8 mouse cellular contexts compared by ENCODE assay signal in the genomic region with DNA sequence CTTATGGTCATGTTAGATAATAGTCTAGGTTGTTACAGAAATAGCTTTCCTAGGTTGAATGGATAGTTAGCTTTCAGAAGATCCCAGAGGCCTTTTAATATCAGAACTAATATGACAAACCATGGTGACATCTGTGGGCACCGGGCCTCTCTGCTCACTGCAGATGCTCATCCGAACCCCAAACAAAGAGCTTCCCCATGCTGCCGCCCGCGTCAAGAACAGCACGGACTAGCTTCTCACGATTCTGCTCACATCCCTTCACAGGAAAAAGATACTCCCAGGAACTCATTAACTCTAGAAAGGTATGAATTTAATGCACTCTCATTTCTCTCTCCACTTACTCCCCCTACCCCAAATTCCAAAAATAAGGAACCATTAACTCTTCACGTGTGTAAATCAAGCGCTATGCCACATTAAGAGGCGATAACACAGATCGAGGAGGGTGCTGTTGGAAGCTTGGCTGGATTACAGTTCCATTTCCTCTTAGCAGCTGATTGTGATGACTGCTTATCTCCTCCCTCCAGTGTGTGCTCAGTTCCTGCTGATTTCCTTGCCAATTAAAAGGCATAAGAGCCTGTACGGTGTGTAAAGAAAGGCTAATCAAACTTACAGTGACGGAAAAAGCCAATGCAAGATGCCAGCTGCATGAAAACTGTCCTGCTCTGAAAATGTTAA.
A peak's percentile ranks its signal among the peaks of the same experiment; 100 is the strongest.
DNase-seq lines count a peak whose midpoint lies in the region; ATAC-seq and TF ChIP-seq lines count a peak whose summit lies in the region.
"Had no signal": no experiment of that assay in that cellular context is flagged by ENCODE, and none has a peak within 500 bp of the region (broad histone marks: within the 10 kb centered on the region; RNA-seq: fewer than 3 reads in every experiment).

No protein-coding gene starts in this region.

- no peak for TF ChIP-seq CTCF in lung, adult 2 months (IDR thresholded peaks at IDR 0.05; ENCODE audit: insufficient read depth, low read length)

- peak overlapping the region; percentile 18 for H3K4me2 ChIP-seq in liver, embryonic 12.5 days
- H3K4me2 ChIP-seq: embryonic facial prominence, embryonic 15.5 days had no signal

- peaks cover 19% of the 10 kb centered on the region for H3K4me1 ChIP-seq in lung, adult 2 months (ENCODE audit: control insufficient read depth, insufficient read depth, low read length)
- peaks cover 9% of the 10 kb centered on the region; the same call in 1 of the 2 replicates for H3K4me1 ChIP-seq in liver, embryonic 12.5 days
- H3K4me1 ChIP-seq: embryonic facial prominence, embryonic 15.5 days had no signal

- no peaks in the 10 kb centered on the region for H3K27me3 ChIP-seq in liver, embryonic 12.5 days (replicated peaks)
- H3K27me3 ChIP-seq: embryonic facial prominence, embryonic 15.5 days had no signal

- 39% methylated on average over 13 of the region's 13 CpGs for WGBS in lung, adult 2 months
- 13% methylated on average over 13 of the region's 13 CpGs for WGBS in liver, embryonic 12.5 days (ENCODE audit: insufficient replicate concordance)

- H3K27ac ChIP-seq in liver, embryonic 12.5 days: no peak overlapping the region
- H3K27ac ChIP-seq: embryonic facial prominence, embryonic 15.5 days had no signal

- H3K9me3 ChIP-seq in liver, embryonic 12.5 days (replicated peaks): no peaks in the 10 kb centered on the region
- H3K9me3 ChIP-seq: embryonic facial prominence, embryonic 15.5 days had no signal

- ATAC-seq in liver, embryonic 12.5 days: peak; percentile 49; the same call in 1 of the 2 replicates

- H3K4me3 ChIP-seq in lung, adult 2 months (replicated peaks; ENCODE audit: extremely low read depth, low read depth, low read length): peak overlapping the region; percentile 29
- H3K4me3 ChIP-seq in liver, embryonic 12.5 days: no peak overlapping the region
- H3K4me3 ChIP-seq: embryonic facial prominence, embryonic 15.5 days had no signal

- H3K9ac ChIP-seq in liver, embryonic 12.5 days: no peak overlapping the region
- H3K9ac ChIP-seq: embryonic facial prominence, embryonic 15.5 days had no signal

- no peak for TF ChIP-seq POLR2A in lung, adult 2 months (IDR thresholded peaks at IDR 0.05; ENCODE audit: borderline replicate concordance, extremely low read depth, low read depth, low read length)

- DNase-seq in lung, adult 2 months: no peak
- no peak for DNase-seq in lung, postnatal 14 days
- peak; percentile 64 to 79 for DNase-seq in heart, adult 9 months (ENCODE audit: low spot score in 2 of 2)
- DNase-seq in skeletal muscle tissue, adult 2 months (ENCODE audit: low read depth, low spot score): peak; percentile 26
- DNase-seq in spleen, postnatal 10 days (ENCODE audit: low spot score in 2 of 2): no peak
- no peak for DNase-seq in adrenal gland, postnatal 25 days

- no peaks in the 10 kb centered on the region for H3K36me3 ChIP-seq in liver, embryonic 12.5 days
- H3K36me3 ChIP-seq: embryonic facial prominence, embryonic 15.5 days had no signal

Comparison
In these comparisons a context has a peak if more than half of its experiments do, and no peak if none do; other contexts are left out.
1. DNase-seq: peak in heart, adult 9 months (2 of 2) and skeletal muscle tissue, adult 2 months (single experiment); none in lung, adult 2 months (single experiment), lung, postnatal 14 days (single experiment), spleen, postnatal 10 days (0 of 2) and adrenal gland, postnatal 25 days (single experiment).